Mouse (Mus musculus): Measurements from ENCODE around the gene Defa30. TPM values are rescaled to one million over a fixed set of nuclear protein-coding genes. Genes with fewer than 3 reads are reported as not detected.
A peak's percentile ranks its signal among the peaks of the same experiment; 100 is the strongest.
"Not testable (repeated sequence)": the region's sequence is repeated elsewhere in the genome, so short reads cannot be mapped to it uniquely, and the experiment has no call there.

The Defa30 gene
- not detected in 2 replicates for polyA plus RNA-seq (2015; fragmentation: Nextera tagmentation; extraction: Ambion mirVana)

DNA sequence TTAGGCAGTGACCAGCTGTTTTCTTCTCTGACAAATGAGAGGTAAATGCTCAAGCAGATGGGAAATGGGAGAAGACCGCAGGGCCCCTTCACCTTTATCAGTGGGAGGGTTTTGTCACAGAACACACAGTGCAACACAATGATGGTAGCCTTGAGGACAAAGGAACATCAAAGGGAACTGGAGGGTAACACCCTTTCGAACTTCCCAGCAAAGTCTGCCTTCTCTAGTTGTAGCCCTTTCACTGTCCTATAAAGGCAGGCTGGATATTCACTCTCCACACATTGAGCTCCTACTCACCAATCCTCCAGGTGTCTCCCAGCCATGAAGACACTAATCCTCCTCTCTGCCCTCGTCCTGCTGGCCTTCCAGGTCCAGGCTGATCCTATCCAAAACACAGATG is at the start of gene Defa30:
TSS of gene Defa30 (plus strand) at position 301 of the 400 bp plus-strand sequence.
- H3K4me1 ChIP-seq (replicated peaks; ENCODE audit: control insufficient read depth, insufficient read depth); H3K4me2 ChIP-seq (replicated peaks; ENCODE audit: low read depth); DNase-seq (ENCODE audit: low spot score); H3K27ac ChIP-seq (replicated peaks); H3K9ac ChIP-seq (ENCODE audit: low read length); H3K27me3 ChIP-seq (ENCODE audit: control insufficient read depth, insufficient read depth, low read length); H3K4me3 ChIP-seq (ENCODE audit: low read depth, low read length); ATAC-seq (ENCODE audit: low FRiP score, low TSS enrichment); H3K9me3 ChIP-seq (ENCODE audit: control insufficient read depth, low read length); H3K36me3 ChIP-seq (ENCODE audit: control insufficient read depth, insufficient read depth, low read length): not testable (repeated sequence)
- WGBS: 49% methylated on average over 3 of the region's 3 CpGs

DNA sequence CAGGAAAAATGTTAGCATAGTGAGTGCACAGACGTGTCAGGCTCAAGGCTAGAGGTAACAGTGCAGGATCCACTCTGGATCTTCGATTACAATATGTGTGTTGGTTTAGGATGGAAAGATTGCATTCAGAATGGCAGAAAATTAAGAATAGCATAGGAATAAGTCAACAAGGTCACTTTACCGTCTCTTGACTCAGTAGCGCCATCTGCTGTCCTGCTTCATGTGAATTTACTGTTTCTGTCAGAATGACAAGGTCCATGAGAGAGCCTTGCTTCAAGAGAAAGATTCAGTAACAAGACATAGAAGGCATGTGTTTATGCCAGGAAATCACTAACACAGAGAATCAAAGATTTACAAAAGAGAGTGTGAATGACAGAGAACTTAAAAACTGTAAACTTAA is 41.3 kb upstream of the Defa30 start:
- Histone ChIP-seq H3K27ac (replicated peaks) (no peak overlapping the region), H3K4me1 (replicated peaks; ENCODE audit: control insufficient read depth, insufficient read depth) (no peaks in the 10 kb centered on the region), H3K9ac (ENCODE audit: low read length) (no peak overlapping the region), H3K4me3 (ENCODE audit: low read depth, low read length) (no peak overlapping the region), H3K4me2 (replicated peaks; ENCODE audit: low read depth) (no peak overlapping the region), H3K27me3 (ENCODE audit: control insufficient read depth, insufficient read depth, low read length) (no peaks in the 10 kb centered on the region), H3K9me3 (ENCODE audit: control insufficient read depth, low read length) (no peaks in the 10 kb centered on the region), H3K36me3 (ENCODE audit: control insufficient read depth, insufficient read depth, low read length) (no peaks in the 10 kb centered on the region)
- TF ChIP-seq EP300 (optimal IDR thresholded peaks at IDR 0.05) (no peak), CTCF (IDR thresholded peaks at IDR 0.05; ENCODE audit: low read depth) (peak; percentile 37)
- no peak for DNase-seq (ENCODE audit: low spot score)
- ATAC-seq (ENCODE audit: low FRiP score, low TSS enrichment): no peak
- WGBS: 27% methylated on average over 4 of the region's 4 CpGs

DNA sequence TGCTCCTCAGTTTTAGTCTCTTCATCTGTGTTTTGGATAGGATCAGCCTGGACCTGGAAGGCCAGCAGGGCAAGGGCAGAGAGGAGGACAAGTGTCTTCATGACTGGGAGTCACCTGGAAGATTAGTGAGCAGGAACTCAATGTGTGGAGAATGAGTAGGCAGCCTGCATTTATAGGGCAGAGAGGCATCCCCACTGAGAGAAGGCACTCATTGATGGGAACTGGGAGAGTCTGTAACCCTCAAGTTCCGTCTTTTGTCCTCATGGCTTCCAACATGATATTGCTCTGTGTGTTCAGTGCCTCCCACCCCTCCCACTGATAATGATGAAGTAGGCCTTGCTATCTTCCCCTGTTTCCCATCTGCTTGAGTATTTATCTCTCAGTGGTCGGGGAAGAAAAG is 38.5 kb upstream of the Defa30 start, which contains the start of gene Gm14851:
TSS of gene Gm14851 (minus strand) at position 101 of the 400 bp plus-strand sequence.
- not testable (repeated sequence) for H3K4me2 ChIP-seq (replicated peaks; ENCODE audit: low read depth); ATAC-seq (ENCODE audit: low FRiP score, low TSS enrichment); H3K36me3 ChIP-seq (ENCODE audit: control insufficient read depth, insufficient read depth, low read length); H3K4me3 ChIP-seq (ENCODE audit: low read depth, low read length); H3K27ac ChIP-seq (replicated peaks); H3K27me3 ChIP-seq (ENCODE audit: control insufficient read depth, insufficient read depth, low read length); H3K9ac ChIP-seq (ENCODE audit: low read length); DNase-seq (ENCODE audit: low spot score); H3K4me1 ChIP-seq (replicated peaks; ENCODE audit: control insufficient read depth, insufficient read depth); H3K9me3 ChIP-seq (ENCODE audit: control insufficient read depth, low read length)
- no CpG with 5 or more reads among the region's 2 CpGs for WGBS

DNA sequence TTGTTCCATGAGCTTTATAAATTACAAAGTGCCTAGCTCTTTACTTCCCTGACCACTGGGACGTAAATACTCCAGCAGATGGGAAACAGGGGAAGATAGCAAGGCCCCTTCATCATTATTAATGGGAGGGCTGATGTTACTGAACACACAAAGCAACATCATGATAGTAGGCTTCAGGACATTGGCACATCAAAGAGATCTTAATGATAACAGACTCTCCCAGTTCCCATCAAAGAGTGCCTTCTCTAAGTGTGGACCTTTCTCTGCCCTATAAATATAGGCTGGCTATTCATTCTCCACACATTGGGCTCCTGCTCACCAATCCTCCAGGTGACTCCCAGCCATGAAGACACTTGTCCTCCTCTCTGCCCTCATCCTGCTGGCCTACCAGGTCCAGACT is 27.5 kb downstream of the Defa30 start, which contains the start of gene Defa22:
TSS of gene Defa22 (plus strand) at position 301 of the 400 bp plus-strand sequence.
- no CpG with 5 or more reads among the region's 1 CpGs for WGBS
- not testable (repeated sequence) for H3K27me3 ChIP-seq (ENCODE audit: control insufficient read depth, insufficient read depth, low read length); H3K36me3 ChIP-seq (ENCODE audit: control insufficient read depth, insufficient read depth, low read length); H3K9me3 ChIP-seq (ENCODE audit: control insufficient read depth, low read length); H3K4me3 ChIP-seq (ENCODE audit: low read depth, low read length); DNase-seq (ENCODE audit: low spot score); H3K4me2 ChIP-seq (replicated peaks; ENCODE audit: low read depth); H3K4me1 ChIP-seq (replicated peaks; ENCODE audit: control insufficient read depth, insufficient read depth); H3K9ac ChIP-seq (ENCODE audit: low read length); H3K27ac ChIP-seq (replicated peaks); ATAC-seq (ENCODE audit: low FRiP score, low TSS enrichment)

Other genes with a start within 250 kb of the Defa30 start
- not detected in 2 replicates for gene Defb33, start 242.0 kb upstream of the Defa30 start, polyA plus RNA-seq (2015; fragmentation: Nextera tagmentation; extraction: Ambion mirVana)
- not detected in 2 replicates for gene Gm15056, start 232.0 kb upstream of the Defa30 start, polyA plus RNA-seq (2015; fragmentation: Nextera tagmentation; extraction: Ambion mirVana)
- not detected in 2 replicates for gene Gm6040, start 212.6 kb upstream of the Defa30 start, polyA plus RNA-seq (2015; fragmentation: Nextera tagmentation; extraction: Ambion mirVana)
- gene AY761185, start 189.9 kb upstream of the Defa30 start, polyA plus RNA-seq (2015; fragmentation: Nextera tagmentation; extraction: Ambion mirVana): not detected in 2 replicates
- gene Defa21, start 109.1 kb upstream of the Defa30 start, polyA plus RNA-seq (2015; fragmentation: Nextera tagmentation; extraction: Ambion mirVana): not detected in 2 replicates
- not detected in 2 replicates for gene Defa23, start 79.6 kb upstream of the Defa30 start, polyA plus RNA-seq (2015; fragmentation: Nextera tagmentation; extraction: Ambion mirVana)
- not detected in 2 replicates for gene Defa35, start 69.6 kb upstream of the Defa30 start, polyA plus RNA-seq (2015; fragmentation: Nextera tagmentation; extraction: Ambion mirVana)
- gene Defa25, start 50.2 kb upstream of the Defa30 start, polyA plus RNA-seq (2015; fragmentation: Nextera tagmentation; extraction: Ambion mirVana): not detected in 2 replicates
- gene Gm14851, start 38.6 kb upstream of the Defa30 start, polyA plus RNA-seq (2015; fragmentation: Nextera tagmentation; extraction: Ambion mirVana): not detected in 2 replicates
- gene Defa22, start 27.6 kb downstream of the Defa30 start, polyA plus RNA-seq (2015; fragmentation: Nextera tagmentation; extraction: Ambion mirVana): not detected in 2 replicates
- gene Defa31, start 57.0 kb downstream of the Defa30 start, polyA plus RNA-seq (2015; fragmentation: Nextera tagmentation; extraction: Ambion mirVana): not detected in 2 replicates
- gene Gm15293, start 66.9 kb downstream of the Defa30 start, polyA plus RNA-seq (2015; fragmentation: Nextera tagmentation; extraction: Ambion mirVana): not detected in 2 replicates
- gene Gm15292, start 115.1 kb downstream of the Defa30 start, polyA plus RNA-seq (2015; fragmentation: Nextera tagmentation; extraction: Ambion mirVana): not detected in 2 replicates
- not detected in 2 replicates for gene Defa27, start 180.9 kb downstream of the Defa30 start, polyA plus RNA-seq (2015; fragmentation: Nextera tagmentation; extraction: Ambion mirVana)
- not detected in 2 replicates for gene Defa29, start 192.4 kb downstream of the Defa30 start, polyA plus RNA-seq (2015; fragmentation: Nextera tagmentation; extraction: Ambion mirVana)
- not detected in 2 replicates for gene Defa2, start 243.9 kb downstream of the Defa30 start, polyA plus RNA-seq (2015; fragmentation: Nextera tagmentation; extraction: Ambion mirVana)